Mouse (Mus musculus): ENCODE results near the gene Rtl5. TPM values are rescaled to one million over a fixed set of nuclear protein-coding genes. Genes with fewer than 3 reads are reported as not detected.
A peak's percentile ranks its signal among the peaks of the same experiment; 100 is the strongest.

The Rtl5 gene
- total and polyA plus RNA-seq, 3 experiments = 0.03 to 0.04 TPM; not detected in 1

- H3K4me1 ChIP-seq (ENCODE audit: control insufficient read depth in 1 of 2, insufficient read depth in 2 of 2, low read length in 2 of 2) = peaks cover 2 to 34% of the 10 kb centered on the region in 2 experiments; a peak in 3 of 4 replicates
- H3K27ac ChIP-seq (ENCODE audit: control insufficient read depth, low read depth, low read length) = no peak overlapping the region
- no peaks in the 10 kb centered on the region for H3K27me3 ChIP-seq (ENCODE audit: control insufficient read depth in 1 of 2, insufficient read depth in 2 of 2, low read length in 2 of 2)
- no peaks in the 10 kb centered on the region for H3K79me2 ChIP-seq (ENCODE audit: control insufficient read depth, insufficient read depth, low read length, poor library complexity)
- no peak for DNase-seq (ENCODE audit: low read depth, low spot score)
- no peak for TF ChIP-seq CHD1 (IDR thresholded peaks at IDR 0.05; ENCODE audit: low read depth, low read length)
- no peak for TF ChIP-seq MYB (IDR thresholded peaks at IDR 0.05; ENCODE audit: low read depth, low read length)
- TF ChIP-seq USF1 (IDR thresholded peaks at IDR 0.05; ENCODE audit: low read depth, low read length) = no peak
- no peak for TF ChIP-seq MXI1 (IDR thresholded peaks at IDR 0.05; ENCODE audit: low read depth, low read length)
- no peak for TF ChIP-seq SIN3A (IDR thresholded peaks at IDR 0.05; ENCODE audit: low read length)
- TF ChIP-seq MEF2A (IDR thresholded peaks at IDR 0.05; ENCODE audit: extremely low read depth, insufficient replicate concordance, low read depth, low read length, poor library complexity, severe bottlenecking) = no peak
- TF ChIP-seq EP300 (IDR thresholded peaks at IDR 0.05; ENCODE audit: low read depth in 1 of 2, low read length in 2 of 2) = no peak
- no peak for TF ChIP-seq RCOR1 (IDR thresholded peaks at IDR 0.05; ENCODE audit: low read depth, low read length)
- TF ChIP-seq TBP (IDR thresholded peaks at IDR 0.05; ENCODE audit: low read depth, low read length) = no peak
- TF ChIP-seq JUND (IDR thresholded peaks at IDR 0.05; ENCODE audit: low read depth, low read length) = no peak
- TF ChIP-seq TAL1 (IDR thresholded peaks at IDR 0.05; ENCODE audit: low read length) = no peak
- TF ChIP-seq CHD2 (IDR thresholded peaks at IDR 0.05; ENCODE audit: low read length) = no peak
- TF ChIP-seq SMC3 (IDR thresholded peaks at IDR 0.05; ENCODE audit: low read depth, low read length) = no peak
- no peak for TF ChIP-seq POLR2AphosphoS5 (IDR thresholded peaks at IDR 0.05; ENCODE audit: borderline replicate concordance, low read depth, low read length)
- no peak for TF ChIP-seq ELF1 (IDR thresholded peaks at IDR 0.05; ENCODE audit: low read depth, low read length)
- no peak for TF ChIP-seq MAFK (IDR thresholded peaks at IDR 0.05; ENCODE audit: borderline replicate concordance, low read depth, low read length)
- TF ChIP-seq GATA1 (IDR thresholded peaks at IDR 0.05; ENCODE audit: low read depth, low read length) = no peak
- no peak for TF ChIP-seq NRF1 (IDR thresholded peaks at IDR 0.05; ENCODE audit: insufficient read depth, low read depth, low read length, poor library complexity, severe bottlenecking)
- no peaks in the 10 kb centered on the region for H3K9me3 ChIP-seq (replicated peaks; ENCODE audit: insufficient read depth, low read length)
- no peak overlapping the region for H3K9ac ChIP-seq (ENCODE audit: control insufficient read depth, low read depth, low read length, poor library complexity, severe bottlenecking)
- H3K4me3 ChIP-seq (ENCODE audit: control insufficient read depth in 1 of 2, insufficient read depth in 1 of 2, low read depth in 2 of 2, low read length in 2 of 2) = no peak overlapping the region
- peaks cover 0 to 25% of the 10 kb centered on the region in 2 experiments; a peak in 2 of 4 replicates for H3K36me3 ChIP-seq (ENCODE audit: control insufficient read depth in 1 of 2, insufficient read depth in 2 of 2, low read length in 2 of 2)
Observed at GRCm38 (mm10) chrX:102032431-102032830, 38.7 kb downstream of the Rtl5 start.

DNA sequence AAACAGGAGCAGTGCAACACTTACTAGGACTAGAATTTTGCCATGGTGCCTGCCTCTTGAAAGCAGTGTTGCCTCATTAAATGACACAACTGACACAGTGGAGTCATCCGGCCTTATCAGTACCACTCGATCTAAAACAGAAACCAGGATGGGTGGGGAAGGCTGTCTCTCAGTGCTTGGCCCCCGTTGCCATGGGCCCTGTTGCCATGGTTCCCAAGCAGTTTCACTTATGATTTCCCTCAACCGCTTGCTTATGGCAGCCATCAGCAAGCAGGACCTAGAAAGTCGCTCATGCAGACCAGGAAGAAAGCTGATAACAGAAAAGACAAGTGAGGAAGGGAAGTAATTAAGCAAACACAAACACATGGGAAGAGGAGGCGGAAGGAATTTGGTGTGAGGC, 39.3 kb downstream of the Rtl5 start:
- Histone ChIP-seq H3K9ac (ENCODE audit: control insufficient read depth, low read depth, low read length, poor library complexity, severe bottlenecking) (no peak overlapping the region), H3K9me3 (replicated peaks; ENCODE audit: insufficient read depth, low read length) (no peaks in the 10 kb centered on the region), H3K27ac (ENCODE audit: control insufficient read depth, low read depth, low read length) (no peak overlapping the region), H3K4me1 (ENCODE audit: control insufficient read depth in 1 of 2, insufficient read depth in 2 of 2, low read length in 2 of 2) (peaks cover 2 to 29% of the 10 kb centered on the region in 2 experiments; a peak in 3 of 4 replicates), H3K36me3 (ENCODE audit: control insufficient read depth in 1 of 2, insufficient read depth in 2 of 2, low read length in 2 of 2) (peaks cover 0 to 25% of the 10 kb centered on the region in 2 experiments; a peak in 2 of 4 replicates), H3K79me2 (ENCODE audit: control insufficient read depth, insufficient read depth, low read length, poor library complexity) (no peaks in the 10 kb centered on the region), H3K4me3 (ENCODE audit: control insufficient read depth in 1 of 2, insufficient read depth in 1 of 2, low read depth in 2 of 2, low read length in 2 of 2) (no peak overlapping the region), H3K27me3 (ENCODE audit: control insufficient read depth in 1 of 2, insufficient read depth in 2 of 2, low read length in 2 of 2) (no peaks in the 10 kb centered on the region)
- peak; percentile 75 for DNase-seq (ENCODE audit: low read depth, low spot score)
- no peak for TF ChIP-seq ZMIZ1 (IDR thresholded peaks at IDR 0.05; ENCODE audit: low read depth, low read length)
- TF ChIP-seq KAT2A (conservative IDR thresholded peaks at IDR 0.05; ENCODE audit: low read depth, low read length) = no peak
- 0 out of 2 replicates have a peak, but pooled peaks have one; percentile 12 for TF ChIP-seq ETS1 (IDR thresholded peaks at IDR 0.05; ENCODE audit: low read depth, low read length)
- TF ChIP-seq ELF1 (IDR thresholded peaks at IDR 0.05; ENCODE audit: low read depth, low read length) = peak; percentile 48; the same call in 1 of the 2 replicates
- peak; percentile 62 for TF ChIP-seq GATA1 (IDR thresholded peaks at IDR 0.05; ENCODE audit: low read depth, low read length)
- TF ChIP-seq MXI1 (IDR thresholded peaks at IDR 0.05; ENCODE audit: low read depth, low read length) = peak; percentile 50; the same call in 1 of the 2 replicates

Measured in MEL (cell line).